Mouse (Mus musculus): Measurements from ENCODE around the gene Prcd. TPM values are rescaled to one million over a fixed set of nuclear protein-coding genes. Genes with fewer than 3 reads are reported as not detected.

Prcd gene
- polyA plus RNA-seq, 1 experiment from 2014 or later = 1.1 TPM

DNA sequence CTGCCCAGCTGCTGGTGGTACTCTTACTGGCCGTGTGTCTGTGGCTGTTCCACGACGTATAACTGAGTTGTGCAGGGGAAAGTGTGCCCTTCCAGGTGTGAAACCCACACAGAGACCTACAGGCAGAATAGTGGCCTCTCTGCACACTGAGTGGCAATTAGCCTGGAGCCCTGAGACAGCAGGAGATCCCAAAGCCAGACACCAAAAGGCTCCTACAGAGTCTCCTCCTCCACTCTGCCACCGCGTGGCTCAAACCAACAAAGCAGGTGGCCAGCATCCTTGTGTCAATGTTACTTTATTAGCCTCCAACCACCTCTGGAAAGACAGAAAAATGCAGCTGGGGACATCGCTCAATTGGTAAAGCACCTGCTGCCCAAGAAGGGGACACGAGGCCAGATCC, 15.5 kb downstream of the Prcd start:
- H3K4me3 ChIP-seq (ENCODE audit: low read length) = no peak overlapping the region; the same call in 1 of the 2 replicates
- no peaks in the 10 kb centered on the region for H3K9me3 ChIP-seq (ENCODE audit: control insufficient read depth, low read length)
- no peak overlapping the region for H3K4me2 ChIP-seq (replicated peaks; ENCODE audit: low read depth, low read length)
- no peak for ATAC-seq (ENCODE audit: low FRiP score, low TSS enrichment)
- no peaks in the 10 kb centered on the region for H3K27me3 ChIP-seq (ENCODE audit: control insufficient read depth, insufficient read depth, low read length)
- H3K9ac ChIP-seq (ENCODE audit: low read depth, low read length) = no peak overlapping the region
- peaks cover 24% of the 10 kb centered on the region for H3K4me1 ChIP-seq (ENCODE audit: control insufficient read depth, insufficient read depth, low read length)
- peaks cover 13% of the 10 kb centered on the region for H3K36me3 ChIP-seq (ENCODE audit: control insufficient read depth, insufficient read depth, low read length)
- H3K27ac ChIP-seq (ENCODE audit: low read depth, low read length) = no peak overlapping the region
- WGBS = 19% methylated on average over 7 of the region's 7 CpGs

DNA sequence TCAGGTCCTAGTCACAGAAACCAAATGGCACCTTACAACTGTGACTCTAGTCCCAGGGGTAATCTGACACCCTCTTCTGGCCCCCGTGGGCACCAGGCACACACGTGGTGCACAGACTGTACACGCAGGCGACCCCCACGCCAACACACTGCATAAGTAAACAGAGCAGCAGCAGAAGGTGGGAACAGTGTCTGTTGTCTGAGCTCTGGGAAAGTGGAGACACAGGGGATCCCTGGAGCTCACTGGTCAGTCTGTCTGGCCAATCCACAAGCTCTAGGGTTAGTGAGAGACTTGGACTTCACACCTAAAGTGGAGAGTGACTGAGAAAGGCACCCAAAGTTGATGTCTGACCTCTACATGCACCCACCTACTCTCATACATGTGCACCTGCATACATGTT, 16.0 kb downstream of the Prcd start:
- Histone ChIP-seq H3K27ac (ENCODE audit: low read depth, low read length) (no peak overlapping the region), H3K36me3 (ENCODE audit: control insufficient read depth, insufficient read depth, low read length) (peaks cover 18% of the 10 kb centered on the region), H3K27me3 (ENCODE audit: control insufficient read depth, insufficient read depth, low read length) (no peaks in the 10 kb centered on the region), H3K4me2 (replicated peaks; ENCODE audit: low read depth, low read length) (no peak overlapping the region), H3K4me1 (ENCODE audit: control insufficient read depth, insufficient read depth, low read length) (peaks cover 24% of the 10 kb centered on the region), H3K4me3 (ENCODE audit: low read length) (no peak overlapping the region), H3K9ac (ENCODE audit: low read depth, low read length) (no peak overlapping the region), H3K9me3 (ENCODE audit: control insufficient read depth, low read length) (no peaks in the 10 kb centered on the region)
- 4% methylated on average over 5 of the region's 5 CpGs for WGBS
- ATAC-seq (ENCODE audit: low FRiP score, low TSS enrichment) = no peak

DNA sequence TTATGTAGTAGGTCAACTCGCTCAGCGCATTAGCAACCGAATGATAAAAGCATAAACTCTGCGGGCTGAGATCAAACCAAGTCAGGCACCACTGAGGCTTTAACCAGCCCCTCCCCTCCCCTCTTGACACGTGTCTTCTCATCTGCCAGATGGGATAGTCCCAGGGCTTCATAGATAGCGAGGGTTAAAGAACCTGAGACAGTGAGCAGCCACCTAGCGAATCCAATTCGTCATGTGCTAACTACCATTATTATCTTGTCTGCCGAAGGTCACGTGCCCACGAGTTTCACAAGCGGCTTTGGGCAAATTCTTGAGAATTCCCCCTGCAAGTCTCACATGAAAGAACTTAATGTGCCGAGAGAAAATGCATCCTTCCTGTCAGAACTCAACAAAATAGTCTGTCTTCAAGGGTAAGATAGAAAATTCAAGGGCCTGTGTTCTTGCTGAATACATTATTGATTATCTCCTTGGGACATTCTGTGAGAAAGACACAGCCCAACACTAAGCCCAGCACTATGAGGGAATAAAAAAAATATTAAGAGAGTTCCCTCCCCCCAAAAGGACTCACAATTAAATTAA, 16.5 kb downstream of the Prcd start:
- 48% methylated on average over 13 of the region's 13 CpGs for WGBS
- no peak overlapping the region for H3K9ac ChIP-seq (ENCODE audit: low read depth, low read length)
- H3K36me3 ChIP-seq (ENCODE audit: control insufficient read depth, insufficient read depth, low read length) = peaks cover 23% of the 10 kb centered on the region
- no peaks in the 10 kb centered on the region for H3K9me3 ChIP-seq (ENCODE audit: control insufficient read depth, low read length)
- no peak for ATAC-seq (ENCODE audit: low FRiP score, low TSS enrichment)
- no peak overlapping the region for H3K27ac ChIP-seq (ENCODE audit: low read depth, low read length)
- H3K4me1 ChIP-seq (ENCODE audit: control insufficient read depth, insufficient read depth, low read length) = peaks cover 28% of the 10 kb centered on the region
- H3K4me3 ChIP-seq (ENCODE audit: low read length) = no peak overlapping the region
- H3K27me3 ChIP-seq (ENCODE audit: control insufficient read depth, insufficient read depth, low read length) = no peaks in the 10 kb centered on the region
- no peak overlapping the region for H3K4me2 ChIP-seq (replicated peaks; ENCODE audit: low read depth, low read length)

DNA sequence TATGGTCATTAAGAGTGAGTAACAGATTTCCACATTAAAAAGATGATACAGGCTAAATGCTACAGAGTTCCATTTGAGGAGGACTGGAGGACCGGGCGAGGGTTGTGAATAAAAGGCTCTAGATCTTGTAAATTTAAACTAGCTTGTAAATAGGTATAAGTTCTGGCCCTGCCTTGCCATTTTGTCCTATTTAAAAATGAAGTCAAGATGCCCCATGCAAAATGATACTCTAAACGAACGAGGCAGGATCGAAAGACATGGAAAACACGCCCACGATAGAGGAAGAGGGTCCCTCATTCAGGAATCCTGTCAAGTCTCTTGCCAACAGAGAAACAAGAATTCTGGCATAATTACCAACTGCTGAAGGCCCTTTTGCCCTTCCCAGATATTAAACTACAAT, 17.1 kb downstream of the Prcd start:
- Histone ChIP-seq H3K4me2 (replicated peaks; ENCODE audit: low read depth, low read length) (no peak overlapping the region), H3K27me3 (ENCODE audit: control insufficient read depth, insufficient read depth, low read length) (no peaks in the 10 kb centered on the region), H3K27ac (ENCODE audit: low read depth, low read length) (no peak overlapping the region), H3K4me3 (ENCODE audit: low read length) (no peak overlapping the region), H3K9me3 (ENCODE audit: control insufficient read depth, low read length) (no peaks in the 10 kb centered on the region), H3K4me1 (ENCODE audit: control insufficient read depth, insufficient read depth, low read length) (peaks cover 28% of the 10 kb centered on the region), H3K36me3 (ENCODE audit: control insufficient read depth, insufficient read depth, low read length) (peaks cover 28% of the 10 kb centered on the region), H3K9ac (ENCODE audit: low read depth, low read length) (no peak overlapping the region)
- no peak for ATAC-seq (ENCODE audit: low FRiP score, low TSS enrichment)
- WGBS = 83% methylated on average over 7 of the region's 7 CpGs

DNA sequence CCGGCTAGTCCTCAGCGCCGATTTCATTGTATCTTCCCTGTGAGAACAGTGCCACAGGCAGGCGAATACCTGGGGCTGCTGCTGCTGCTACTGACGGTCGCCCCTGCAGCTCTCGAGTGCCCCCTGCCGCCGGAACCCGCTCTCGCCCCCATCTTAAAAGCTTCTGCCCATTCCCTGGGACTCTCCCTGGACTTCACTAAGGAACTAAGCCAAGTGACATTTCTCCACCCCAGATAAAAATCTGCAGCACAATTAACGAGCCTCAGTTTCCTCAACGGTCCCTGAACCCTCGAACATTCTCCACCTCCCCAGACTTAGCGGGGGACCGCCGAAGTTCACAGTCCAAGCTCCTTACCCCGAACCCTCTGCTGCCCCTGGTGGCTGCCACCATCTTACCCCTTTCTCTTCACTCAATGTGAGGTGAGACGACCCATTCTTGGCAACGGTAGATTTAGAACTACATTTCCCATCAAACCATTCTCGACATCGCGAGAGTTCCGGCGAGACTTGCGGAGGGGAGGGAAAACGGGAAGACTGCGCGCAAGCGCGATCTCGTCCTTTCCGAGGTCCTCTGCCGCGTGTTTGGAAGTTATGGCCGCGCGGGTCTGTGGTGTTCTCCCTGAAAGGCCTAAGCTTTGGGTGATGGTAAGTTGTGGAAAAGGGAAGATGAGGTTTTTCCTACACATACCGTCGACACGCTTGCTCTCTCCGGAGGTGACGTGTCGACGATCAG, 17.9 kb downstream of the Prcd start:
- H3K4me3 ChIP-seq (ENCODE audit: low read length) = peak overlapping the region; percentile 69
- H3K9ac ChIP-seq (ENCODE audit: low read depth, low read length) = peak overlapping the region; percentile 94
- H3K36me3 ChIP-seq (ENCODE audit: control insufficient read depth, insufficient read depth, low read length) = peaks cover 37% of the 10 kb centered on the region
- H3K4me2 ChIP-seq (replicated peaks; ENCODE audit: low read depth, low read length) = peak overlapping the region; percentile 60
- peaks cover 28% of the 10 kb centered on the region for H3K4me1 ChIP-seq (ENCODE audit: control insufficient read depth, insufficient read depth, low read length)
- WGBS = 2% methylated on average over 45 of the region's 45 CpGs
- peak; percentile 83 for ATAC-seq (ENCODE audit: low FRiP score, low TSS enrichment)
- H3K27me3 ChIP-seq (ENCODE audit: control insufficient read depth, insufficient read depth, low read length) = no peaks in the 10 kb centered on the region
- H3K9me3 ChIP-seq (ENCODE audit: control insufficient read depth, low read length) = no peaks in the 10 kb centered on the region
- H3K27ac ChIP-seq (ENCODE audit: low read depth, low read length) = peak overlapping the region; percentile 32; the same call in 1 of the 2 replicates

DNA sequence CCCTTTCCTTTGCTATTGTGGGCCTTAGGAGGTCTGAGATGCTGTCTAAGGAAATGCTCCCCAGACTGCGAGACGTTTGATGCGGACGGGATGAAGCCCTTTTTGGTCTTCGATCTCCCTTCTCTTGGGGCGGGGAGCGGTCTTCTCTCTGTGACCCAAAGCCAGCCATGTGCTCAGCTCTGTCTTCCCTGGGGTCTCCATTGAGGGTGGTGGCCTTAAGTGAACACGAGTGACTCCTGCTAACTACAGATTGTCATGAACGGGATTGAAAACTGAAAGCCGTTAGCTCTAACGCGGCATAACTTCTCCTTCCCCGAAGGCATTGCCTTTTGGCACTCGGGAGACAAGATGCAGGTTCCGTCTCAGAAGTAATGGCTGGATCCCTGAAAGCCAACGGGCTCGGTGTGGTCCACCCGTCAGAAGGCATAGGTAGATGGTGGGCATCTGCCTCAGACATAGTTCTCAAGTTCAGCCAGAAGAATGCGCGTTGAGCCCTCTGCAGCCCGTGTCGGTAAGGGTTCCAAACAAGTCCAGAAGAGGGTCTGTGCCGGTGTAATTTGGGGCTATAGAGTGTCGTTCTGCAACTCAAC, 18.6 kb downstream of the Prcd start:
- H3K27ac ChIP-seq (ENCODE audit: low read depth, low read length) = peak overlapping the region; percentile 32; the same call in 1 of the 2 replicates
- H3K4me3 ChIP-seq (ENCODE audit: low read length) = peak overlapping the region; percentile 69
- H3K9me3 ChIP-seq (ENCODE audit: control insufficient read depth, low read length) = no peaks in the 10 kb centered on the region
- no peaks in the 10 kb centered on the region for H3K27me3 ChIP-seq (ENCODE audit: control insufficient read depth, insufficient read depth, low read length)
- under 1% methylated on average over 24 of the region's 24 CpGs for WGBS
- H3K36me3 ChIP-seq (ENCODE audit: control insufficient read depth, insufficient read depth, low read length) = peaks cover 44% of the 10 kb centered on the region
- peak; percentile 3; the same call in 1 of the 2 replicates for ATAC-seq (ENCODE audit: low FRiP score, low TSS enrichment)
- H3K4me1 ChIP-seq (ENCODE audit: control insufficient read depth, insufficient read depth, low read length) = peaks cover 28% of the 10 kb centered on the region
- H3K9ac ChIP-seq (ENCODE audit: low read depth, low read length) = peak overlapping the region; percentile 94
- H3K4me2 ChIP-seq (replicated peaks; ENCODE audit: low read depth, low read length) = peak overlapping the region; percentile 60

DNA sequence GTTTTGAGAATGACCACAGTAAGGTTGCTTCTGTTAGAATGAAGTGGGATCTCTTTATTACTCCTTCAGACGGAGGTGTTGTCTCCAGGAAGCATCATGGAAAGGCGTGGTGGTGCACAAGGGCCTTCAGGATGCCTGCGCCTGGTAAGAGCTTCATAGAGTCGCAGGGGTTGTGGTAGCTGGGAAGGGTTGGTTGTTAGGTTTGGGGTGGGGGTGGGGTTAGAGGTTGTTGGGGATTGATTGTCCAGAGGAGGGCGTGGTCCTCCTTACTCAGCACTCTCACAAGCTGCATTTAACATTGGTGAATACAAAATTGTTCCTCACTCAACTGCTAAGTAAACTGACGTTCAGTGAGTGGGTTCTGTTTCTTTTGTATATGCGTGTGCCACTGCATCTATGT, 19.3 kb downstream of the Prcd start:
- Histone ChIP-seq H3K9me3 (ENCODE audit: control insufficient read depth, low read length) (no peaks in the 10 kb centered on the region), H3K4me3 (ENCODE audit: low read length) (peak overlapping the region; percentile 69)

DNA sequence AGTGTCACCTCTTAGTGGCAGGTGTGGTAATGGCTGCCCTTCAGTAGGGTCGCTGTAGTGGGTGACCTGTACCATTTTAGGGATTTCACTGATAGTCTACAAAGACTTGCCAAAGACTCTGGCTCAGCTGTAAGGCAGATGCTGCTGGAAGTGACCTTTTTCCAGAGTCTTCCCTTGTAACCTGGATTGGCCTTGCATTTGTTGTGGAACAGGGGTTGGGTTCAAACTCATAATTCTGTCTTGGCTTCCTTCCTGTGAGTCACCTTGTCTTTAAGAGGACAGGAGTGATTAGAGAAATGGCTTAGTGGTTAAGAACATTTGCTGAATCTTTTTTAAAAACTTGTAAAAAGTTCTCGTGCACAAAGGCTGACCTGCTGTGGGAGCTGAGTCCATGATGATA, 20.1 kb downstream of the Prcd start:
- WGBS = 85% methylated on average over 2 of the region's 2 CpGs
- Histone ChIP-seq H3K9me3 (ENCODE audit: control insufficient read depth, low read length) (no peaks in the 10 kb centered on the region), H3K27me3 (ENCODE audit: control insufficient read depth, insufficient read depth, low read length) (no peaks in the 10 kb centered on the region), H3K36me3 (ENCODE audit: control insufficient read depth, insufficient read depth, low read length) (peaks cover 53% of the 10 kb centered on the region), H3K4me2 (replicated peaks; ENCODE audit: low read depth, low read length) (peak overlapping the region; percentile 60), H3K9ac (ENCODE audit: low read depth, low read length) (peak overlapping the region; percentile 94; the same call in 1 of the 2 replicates), H3K27ac (ENCODE audit: low read depth, low read length) (no peak overlapping the region), H3K4me1 (ENCODE audit: control insufficient read depth, insufficient read depth, low read length) (peaks cover 28% of the 10 kb centered on the region), H3K4me3 (ENCODE audit: low read length) (peak overlapping the region; percentile 69; the same call in 1 of the 2 replicates)
- ATAC-seq (ENCODE audit: low FRiP score, low TSS enrichment) = no peak

More for the DNA sequence above, 19.3 kb downstream of the Prcd start:
- 17% methylated on average over 7 of the region's 7 CpGs for WGBS
- Histone ChIP-seq H3K27me3 (ENCODE audit: control insufficient read depth, insufficient read depth, low read length) (no peaks in the 10 kb centered on the region), H3K36me3 (ENCODE audit: control insufficient read depth, insufficient read depth, low read length) (peaks cover 50% of the 10 kb centered on the region), H3K4me1 (ENCODE audit: control insufficient read depth, insufficient read depth, low read length) (peaks cover 28% of the 10 kb centered on the region), H3K9ac (ENCODE audit: low read depth, low read length) (peak overlapping the region; percentile 94), H3K27ac (ENCODE audit: low read depth, low read length) (no peak overlapping the region; the same call in 1 of the 2 replicates), H3K4me2 (replicated peaks; ENCODE audit: low read depth, low read length) (peak overlapping the region; percentile 60)
- ATAC-seq (ENCODE audit: low FRiP score, low TSS enrichment) = no peak
